Comparison of ENCODE assay signal across 26 mouse cellular contexts in genomic region chr2:34920144-34920543, GRCm38 (mm10). TPM values are rescaled to one million over a fixed set of nuclear protein-coding genes. Genes with fewer than 3 reads are reported as not detected.
A peak's percentile ranks its signal among the peaks of the same experiment; 100 is the strongest.
DNase-seq lines count a peak whose midpoint lies in the region; ATAC-seq and TF ChIP-seq lines count a peak whose summit lies in the region.
"Had no signal": no experiment of that assay in that cellular context is flagged by ENCODE, and none has a peak within 500 bp of the region (broad histone marks: within the 10 kb centered on the region; RNA-seq: fewer than 3 reads in every experiment).

No protein-coding gene starts in this region.

- H3K4me1 ChIP-seq in embryonic facial prominence, embryonic 14.5 days (ENCODE audit: control insufficient read depth, insufficient read depth, low read length) = peaks cover 4% of the 10 kb centered on the region; the same call in 1 of the 2 replicates
- peaks cover 16% of the 10 kb centered on the region for H3K4me1 ChIP-seq in embryonic facial prominence, embryonic 10.5 days
- H3K4me1 ChIP-seq in thymus, adult 2 months (replicated peaks; ENCODE audit: control insufficient read depth, insufficient read depth, low read length) = peaks cover 22% of the 10 kb centered on the region
- no peaks in the 10 kb centered on the region for H3K4me1 ChIP-seq in midbrain, embryonic 11.5 days (ENCODE audit: control insufficient read depth, insufficient read depth, low read length)
- H3K4me1 ChIP-seq: forebrain, embryonic 12.5 days; hindbrain, embryonic 12.5 days; neural tube, embryonic 15.5 days had no signal

- H3K9ac ChIP-seq in embryonic facial prominence, embryonic 14.5 days (ENCODE audit: low read depth, low read length) = no peak overlapping the region
- no peak overlapping the region for H3K9ac ChIP-seq in midbrain, embryonic 11.5 days (ENCODE audit: low read length)
- H3K9ac ChIP-seq: forebrain, embryonic 12.5 days; hindbrain, embryonic 12.5 days; liver, embryonic 13.5 days; lung, embryonic 14.5 days; neural tube, embryonic 15.5 days had no signal

- no peaks in the 10 kb centered on the region for H3K9me3 ChIP-seq in embryonic facial prominence, embryonic 14.5 days (ENCODE audit: control insufficient read depth, low read length)
- H3K9me3 ChIP-seq in embryonic facial prominence, embryonic 10.5 days = no peaks in the 10 kb centered on the region
- no peaks in the 10 kb centered on the region for H3K9me3 ChIP-seq in midbrain, embryonic 11.5 days (ENCODE audit: control insufficient read depth, low read length)
- H3K9me3 ChIP-seq: forebrain, embryonic 12.5 days; hindbrain, embryonic 12.5 days; liver, embryonic 13.5 days; neural tube, embryonic 15.5 days had no signal

- WGBS in embryonic facial prominence, embryonic 14.5 days = 43% methylated on average over 2 of the region's 2 CpGs
- WGBS in embryonic facial prominence, embryonic 10.5 days = 62% methylated on average over 2 of the region's 2 CpGs
- 8% methylated on average over 2 of the region's 2 CpGs for WGBS in thymus, adult 2 months
- WGBS in midbrain, embryonic 11.5 days = 65% methylated on average over 2 of the region's 2 CpGs

- H3K4me3 ChIP-seq in embryonic facial prominence, embryonic 14.5 days (ENCODE audit: low read depth, low read length) = no peak overlapping the region
- no peak overlapping the region for H3K4me3 ChIP-seq in embryonic facial prominence, embryonic 10.5 days
- H3K4me3 ChIP-seq in thymus, adult 2 months (ENCODE audit: control insufficient read depth, insufficient read depth, low read length) = no peak overlapping the region
- H3K4me3 ChIP-seq in midbrain, embryonic 11.5 days (ENCODE audit: low read depth, low read length) = no peak overlapping the region
- H3K4me3 ChIP-seq: forebrain, embryonic 12.5 days; hindbrain, embryonic 12.5 days; layer of hippocampus, adult 2 months; liver, embryonic 13.5 days; neural tube, embryonic 15.5 days had no signal

- no peaks in the 10 kb centered on the region for H3K36me3 ChIP-seq in embryonic facial prominence, embryonic 14.5 days (ENCODE audit: control insufficient read depth, insufficient read depth, low read length)
- no peaks in the 10 kb centered on the region for H3K36me3 ChIP-seq in embryonic facial prominence, embryonic 10.5 days (replicated peaks)
- no peaks in the 10 kb centered on the region for H3K36me3 ChIP-seq in thymus, adult 2 months (ENCODE audit: control insufficient read depth, insufficient read depth, low read length)
- H3K36me3 ChIP-seq in midbrain, embryonic 11.5 days (ENCODE audit: control insufficient read depth, insufficient read depth, low read length) = no peaks in the 10 kb centered on the region
- H3K36me3 ChIP-seq: forebrain, embryonic 12.5 days; hindbrain, embryonic 12.5 days; liver, embryonic 13.5 days; neural tube, embryonic 15.5 days had no signal

- no peak overlapping the region for H3K4me2 ChIP-seq in embryonic facial prominence, embryonic 14.5 days (ENCODE audit: low read depth, low read length)
- H3K4me2 ChIP-seq in midbrain, embryonic 11.5 days = no peak overlapping the region
- H3K4me2 ChIP-seq: forebrain, embryonic 12.5 days; hindbrain, embryonic 12.5 days; liver, embryonic 13.5 days; lung, embryonic 14.5 days; neural tube, embryonic 15.5 days had no signal

- TF ChIP-seq CTCF in thymus, adult 2 months (IDR thresholded peaks at IDR 0.05; ENCODE audit: borderline replicate concordance, control insufficient read depth, extremely low read depth, insufficient read depth, low read length, poor library complexity) = no peak

- peak; percentile 60; the same call in 1 of the 2 replicates for ATAC-seq in embryonic facial prominence, embryonic 14.5 days (ENCODE audit: low read depth)
- no peak for ATAC-seq in midbrain, embryonic 11.5 days (ENCODE audit: low FRiP score)
- ATAC-seq: activated CD4-positive, CD25-positive, alpha-beta regulatory T cell, adult 4 months had no signal

- TF ChIP-seq POLR2A in thymus, adult 2 months (IDR thresholded peaks at IDR 0.05; ENCODE audit: control insufficient read depth, extremely low read depth, insufficient read depth, low read length, poor library complexity) = no peak

- H3K27ac ChIP-seq in embryonic facial prominence, embryonic 14.5 days (replicated peaks; ENCODE audit: low read depth, low read length) = no peak overlapping the region
- no peak overlapping the region for H3K27ac ChIP-seq in embryonic facial prominence, embryonic 10.5 days (replicated peaks)
- peak overlapping the region; percentile 61 for H3K27ac ChIP-seq in thymus, adult 2 months (ENCODE audit: control insufficient read depth, insufficient read depth, low read length)
- no peak overlapping the region for H3K27ac ChIP-seq in midbrain, embryonic 11.5 days (ENCODE audit: low read depth, low read length)
- H3K27ac ChIP-seq: forebrain, embryonic 12.5 days; hindbrain, embryonic 12.5 days; layer of hippocampus, adult 2 months; liver, embryonic 13.5 days; neural tube, embryonic 15.5 days had no signal

- peaks cover 3% of the 10 kb centered on the region; the same call in 1 of the 2 replicates for H3K27me3 ChIP-seq in embryonic facial prominence, embryonic 14.5 days (replicated peaks; ENCODE audit: control insufficient read depth, insufficient read depth, low read length)
- H3K27me3 ChIP-seq in embryonic facial prominence, embryonic 10.5 days (replicated peaks; ENCODE audit: low read depth, poor library complexity, severe bottlenecking) = peaks cover 22% of the 10 kb centered on the region
- H3K27me3 ChIP-seq in thymus, adult 2 months (ENCODE audit: control insufficient read depth, insufficient read depth, low read length) = no peaks in the 10 kb centered on the region
- H3K27me3 ChIP-seq in midbrain, embryonic 11.5 days (ENCODE audit: control insufficient read depth, insufficient read depth, low read length) = no peaks in the 10 kb centered on the region

- DNase-seq in embryonic facial prominence, embryonic 14.5 days (ENCODE audit: low spot score) = peak; percentile 35
- DNase-seq in embryonic facial prominence, embryonic 10.5 days (ENCODE audit: low spot score) = no peak
- DNase-seq in A20 (ENCODE audit: low read depth, low spot score) (peak; percentile 62), ZHBTc4 (ENCODE audit: low read depth, low spot score) (peak; percentile 47)
- peak; percentile 68 for DNase-seq in thymus, adult 2 months
- no peak for DNase-seq in spleen, adult 18-20 months
- DNase-seq in kidney, adult 9 months = no peak
- no peak for DNase-seq in midbrain, embryonic 11.5 days (ENCODE audit: low spot score, missing footprints)
- DNase-seq: adrenal gland, postnatal 10 days; cerebellum, postnatal 10 days; gastrocnemius, postnatal 10 days; heart, adult 18-20 months; heart, postnatal 10 days; kidney, adult 18-20 months; kidney, postnatal 10 days; layer of hippocampus, postnatal 36 days; liver, embryonic 13.5 days; lung, embryonic 14.5 days; midbrain, embryonic 14.5 days; right cerebral cortex, postnatal 14 days had no signal

RNA-seq across cellular contexts. Expression of gene Phf19, which starts 6.3 kb away (rescaled TPM):
- polyA plus RNA-seq in embryonic facial prominence, embryonic 14.5 days (2014; fragmentation: Nextera tagmentation; extraction: Ambion mirVana) = 10.8 and 12.2 TPM in 2 replicates
- 1.1 and 1.8 TPM in 2 replicates for polyA plus RNA-seq in embryonic facial prominence, embryonic 10.5 days (2016; fragmentation: Nextera tagmentation; extraction: Ambion mirVana)
- 18.8 and 24.1 TPM in 2 replicates for polyA plus RNA-seq in thymus, adult 2 months (2012; rRNA removed)
- 3.9 and 4.0 TPM in 2 replicates for polyA plus RNA-seq in midbrain, embryonic 11.5 days (2014; fragmentation: Nextera tagmentation; extraction: Ambion mirVana)

RNA-seq across cellular contexts. Expression of gene Traf1, which starts 41.4 kb away (rescaled TPM):
- 3.9 and 5.7 TPM in 2 replicates for polyA plus RNA-seq in embryonic facial prominence, embryonic 14.5 days (2014; fragmentation: Nextera tagmentation; extraction: Ambion mirVana)
- 0.34 and 0.38 TPM in 2 replicates for polyA plus RNA-seq in embryonic facial prominence, embryonic 10.5 days (2016; fragmentation: Nextera tagmentation; extraction: Ambion mirVana)
- polyA plus RNA-seq in thymus, adult 2 months (2012; rRNA removed) = 76.7 and 80.4 TPM in 2 replicates
- polyA plus RNA-seq in midbrain, embryonic 11.5 days (2014; fragmentation: Nextera tagmentation; extraction: Ambion mirVana) = 0.32 and 0.34 TPM in 2 replicates

RNA-seq across cellular contexts. Expression of gene Psmd5, which starts 45.4 kb away (rescaled TPM):
- polyA plus RNA-seq in embryonic facial prominence, embryonic 14.5 days (2014; fragmentation: Nextera tagmentation; extraction: Ambion mirVana) = 92.3 and 102 TPM in 2 replicates
- 127 and 133 TPM in 2 replicates for polyA plus RNA-seq in embryonic facial prominence, embryonic 10.5 days (2016; fragmentation: Nextera tagmentation; extraction: Ambion mirVana)
- polyA plus RNA-seq in thymus, adult 2 months (2012; rRNA removed) = 10.8 and 15.1 TPM in 2 replicates
- polyA plus RNA-seq in midbrain, embryonic 11.5 days (2014; fragmentation: Nextera tagmentation; extraction: Ambion mirVana) = 122 and 129 TPM in 2 replicates

RNA-seq across cellular contexts. Expression of gene Cutal, which starts 45.9 kb away (rescaled TPM):
- polyA plus RNA-seq in embryonic facial prominence, embryonic 14.5 days (2014; fragmentation: Nextera tagmentation; extraction: Ambion mirVana) = 0.09 TPM in 1 of 2 replicates, not detected in the other
- 0.09 TPM in 1 of 2 replicates, not detected in the other for polyA plus RNA-seq in embryonic facial prominence, embryonic 10.5 days (2016; fragmentation: Nextera tagmentation; extraction: Ambion mirVana)
- polyA plus RNA-seq in thymus, adult 2 months (2012; rRNA removed) = 3.7 and 8.2 TPM in 2 replicates
- polyA plus RNA-seq in midbrain, embryonic 11.5 days (2014; fragmentation: Nextera tagmentation; extraction: Ambion mirVana) = 0.05 and 0.11 TPM in 2 replicates
- polyA plus RNA-seq: activated CD4-positive, CD25-positive, alpha-beta regulatory T cell, adult 4 months; forebrain, embryonic 12.5 days; limb, embryonic 11.5 days had no signal

Comparison
In these comparisons a context has a peak if more than half of its experiments do, and no peak if none do; other contexts are left out.
1. DNase-seq: peak in embryonic facial prominence, embryonic 14.5 days (single experiment), A20 (single experiment), ZHBTc4 (single experiment) and thymus, adult 2 months (single experiment); none in embryonic facial prominence, embryonic 10.5 days (single experiment), spleen, adult 18-20 months (0 of 2), kidney, adult 9 months (single experiment) and midbrain, embryonic 11.5 days (single experiment).
2. RNA of gene Traf1, which starts 41.4 kb away (polyA plus RNA-seq): 76.7 to 80.4 TPM in thymus, adult 2 months; 3.9 to 5.7 TPM in embryonic facial prominence, embryonic 14.5 days, 0.32 to 0.34 TPM in midbrain, embryonic 11.5 days and 0.34 to 0.38 TPM in embryonic facial prominence, embryonic 10.5 days; every median in the first group is over 10 times any median in the second.